Mouse (Mus musculus) liver, embryonic 14.5 days (tissue): ENCODE measurements at regions not wholly inside any gene's neighbourhood (a gene's known extent, or its start where the extent isn't known, plus 50 kb on each side); places are given as distances from the start of the nearest gene placed in this dataset.

Source experiments
- CTCF ChIP-seq: IDR thresholded peaks from 2 replicates; pipeline ENCODE4 v1.5.1; 2016; ENCODE audit warnings: antibody characterized with exemption, low read depth, control low read depth
- EP300 ChIP-seq: IDR thresholded peaks from 2 replicates; pipeline ENCODE4 v1.6.1; 2016; ENCODE audit warnings: antibody characterized with exemption, low read depth

GRCm38 (mm10) chr2:84183624-84184287 is 193.4 kb downstream of the Gm13691 start:
- TF ChIP-seq CTCF (no peak), EP300 (no peak)
